Mouse (Mus musculus): ENCODE measurements around the gene H2-DMa. TPM values are rescaled to one million over a fixed set of nuclear protein-coding genes. Genes with fewer than 3 reads are reported as not detected.

H2-DMa gene
- total RNA-seq, 1 experiment from 2014 or later = 8.0 TPM

- no peak for DNase-seq
Observed at GRCm38 (mm10) chr17:34102831-34103230, 16.5 kb upstream of the H2-DMa start.

DNA sequence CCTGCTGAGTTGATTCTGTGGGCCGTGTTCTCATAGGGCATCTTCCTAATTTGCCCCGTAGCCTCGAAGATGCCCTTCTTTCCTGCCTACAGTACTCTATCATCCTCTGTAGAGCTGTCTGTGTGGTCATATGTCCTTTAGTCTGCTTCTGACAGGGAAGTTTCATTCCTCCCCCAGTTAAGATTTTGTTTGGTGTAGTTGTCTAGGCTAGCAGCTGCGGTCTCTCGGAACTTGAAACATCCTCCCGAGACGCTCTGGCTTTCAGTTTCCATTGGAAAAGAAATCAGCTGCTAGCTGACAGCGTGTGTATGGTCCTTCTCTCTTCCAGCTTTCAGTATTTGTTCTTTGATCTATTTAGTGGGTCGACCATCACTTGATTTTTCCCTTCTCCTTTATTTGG is 14.5 kb upstream of the H2-DMa start:
- DNase-seq = no peak

GRCm38 (mm10) chr17:34106555-34106954 is 12.8 kb upstream of the H2-DMa start:
- DNase-seq = no peak

DNA sequence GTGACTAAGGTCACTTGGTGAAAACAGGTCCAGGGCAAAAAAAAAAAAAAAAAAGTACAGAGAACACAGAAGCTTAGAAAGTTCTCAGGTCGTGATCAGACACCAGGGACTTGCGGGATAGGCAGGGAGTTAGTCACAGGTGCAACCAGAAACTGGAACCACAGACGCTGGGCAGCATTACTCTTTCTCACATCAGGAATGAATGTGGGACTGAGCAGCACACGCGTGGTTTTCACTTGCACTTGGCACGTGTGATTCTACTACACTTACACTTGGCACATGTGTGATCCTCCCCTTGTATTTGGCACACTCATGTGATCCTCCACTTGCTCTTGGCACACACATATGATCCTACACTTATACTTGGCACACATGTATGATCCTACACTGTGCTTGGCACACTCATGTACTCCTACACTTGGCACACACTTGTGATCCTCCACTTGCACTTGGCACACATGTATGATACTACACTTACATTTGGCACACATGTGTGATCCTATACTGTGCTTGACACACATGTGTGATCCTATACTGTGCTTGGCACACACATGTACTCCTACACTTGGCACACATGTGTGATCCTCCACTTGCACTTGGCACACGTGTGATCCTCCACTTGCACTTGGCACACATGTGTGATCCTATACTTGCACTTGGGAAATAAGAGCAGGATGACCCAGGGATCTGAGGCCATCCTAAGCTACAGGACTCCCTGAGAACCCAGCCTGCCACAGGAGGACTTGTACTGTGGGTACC is 12.1 kb upstream of the H2-DMa start:
- DNase-seq = no peak

DNA sequence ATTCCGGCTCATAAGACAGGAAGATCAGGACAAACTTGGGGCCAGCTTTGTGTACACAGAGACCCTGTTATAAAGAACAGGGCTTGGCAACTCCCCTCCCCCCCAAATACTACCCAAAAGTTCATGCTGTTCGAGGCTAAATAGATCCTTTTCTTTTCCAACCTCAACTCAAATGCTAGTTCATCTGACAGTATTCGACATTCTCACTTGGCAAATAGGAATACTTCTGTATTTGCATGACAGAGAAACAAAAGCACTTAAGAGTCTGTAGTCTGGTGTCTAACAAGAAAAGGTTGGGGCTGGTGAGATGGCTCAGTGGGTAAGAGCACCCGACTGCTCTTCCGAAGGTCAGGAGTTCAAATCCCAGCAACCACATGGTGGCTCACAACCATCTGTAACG is 10.9 kb upstream of the H2-DMa start:
- no peak for DNase-seq

- DNase-seq = no peak
Observed at GRCm38 (mm10) chr17:34109038-34109805, 10.1 kb upstream of the H2-DMa start.

- no peak for DNase-seq
Observed at GRCm38 (mm10) chr17:34109806-34110195, 9.5 kb upstream of the H2-DMa start.

GRCm38 (mm10) chr17:34110309-34110708 is 9.0 kb upstream of the H2-DMa start:
- no peak for DNase-seq

DNA sequence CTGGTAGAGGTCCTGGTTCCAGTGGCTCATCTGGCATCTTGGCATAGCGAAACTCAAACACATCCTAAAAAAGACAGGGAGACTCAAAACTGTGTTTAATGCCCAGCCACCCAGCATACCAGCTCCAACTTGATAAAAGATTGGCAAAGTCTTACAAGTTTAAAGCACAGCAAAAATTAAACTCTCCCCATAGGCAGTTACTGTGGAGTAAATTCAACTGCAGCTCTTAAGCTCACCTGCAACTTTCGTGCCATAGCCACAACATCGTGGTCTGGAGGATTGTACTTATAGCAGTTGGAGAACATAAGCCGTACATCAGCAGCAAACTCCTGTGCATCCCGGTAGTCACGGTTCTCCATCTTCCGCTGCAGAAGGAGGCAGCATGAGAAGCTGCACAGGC is 5.2 kb upstream of the H2-DMa start:
- DNase-seq = no peak

DNA sequence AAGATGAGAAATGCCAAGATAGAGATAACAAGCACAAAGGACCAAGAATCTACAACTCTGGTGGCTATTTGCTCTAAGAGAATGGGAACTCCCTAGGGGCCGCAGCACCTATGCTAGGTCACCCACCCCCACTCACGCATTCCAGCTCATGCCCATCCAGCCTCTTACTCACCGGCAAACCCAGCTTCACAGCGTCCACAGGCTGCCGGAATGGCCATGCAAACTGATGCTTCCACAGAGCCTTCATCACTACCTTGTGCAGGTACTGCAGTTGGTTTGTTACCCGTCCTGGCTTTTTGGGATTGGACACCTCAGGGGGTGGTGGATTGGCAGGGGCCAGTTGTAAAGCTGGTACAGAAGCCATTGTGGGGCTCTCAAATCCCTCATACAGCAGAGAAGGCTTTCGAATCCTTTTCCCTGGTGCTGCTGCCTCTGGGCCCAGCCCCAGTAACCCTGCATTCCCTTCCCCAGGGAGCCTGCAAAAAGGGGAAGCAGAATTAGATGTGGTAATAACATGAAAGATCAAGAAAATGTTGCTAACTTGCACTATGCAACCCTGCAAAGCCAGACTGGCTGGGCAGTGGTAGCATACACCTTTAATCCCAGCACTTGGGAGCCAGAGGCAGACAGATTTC is 2.5 kb upstream of the H2-DMa start:
- DNase-seq = no peak

DNA sequence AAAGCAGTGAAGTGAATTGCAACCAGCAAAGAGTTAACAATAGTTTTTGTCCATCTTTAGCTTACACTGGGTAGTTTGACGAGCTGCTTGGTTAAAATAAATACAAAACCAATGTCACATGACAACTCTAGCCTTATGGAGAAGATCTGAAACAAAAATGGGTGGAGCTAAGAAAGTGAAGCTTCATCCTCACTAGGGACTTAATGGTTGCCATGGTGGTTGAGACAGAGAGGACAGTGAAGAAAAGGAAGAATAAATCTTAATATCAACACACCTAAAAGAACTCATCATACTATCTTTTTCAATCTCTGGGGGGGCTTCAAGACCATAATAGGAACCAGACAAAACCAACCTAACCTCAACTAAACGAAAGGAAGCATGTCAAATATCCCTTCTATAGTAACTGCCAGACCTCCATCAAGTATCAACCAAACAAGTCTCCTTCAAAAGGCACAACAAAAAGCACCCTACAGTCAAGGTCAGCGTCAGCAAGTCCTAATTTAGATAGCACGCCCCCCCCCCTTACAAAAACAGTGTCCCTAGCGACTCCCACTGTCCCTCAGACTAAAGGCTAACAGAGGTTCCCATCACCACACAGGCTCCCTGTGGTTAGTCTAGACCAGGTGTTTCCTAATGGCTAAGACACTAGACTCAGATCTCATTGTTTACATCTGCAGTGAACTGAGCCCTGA is 1.8 kb upstream of the H2-DMa start:
- DNase-seq = no peak

GRCm38 (mm10) chr17:34118113-34118872 is 1.0 kb upstream of the H2-DMa start:
- peak; percentile 65 for DNase-seq

DNA sequence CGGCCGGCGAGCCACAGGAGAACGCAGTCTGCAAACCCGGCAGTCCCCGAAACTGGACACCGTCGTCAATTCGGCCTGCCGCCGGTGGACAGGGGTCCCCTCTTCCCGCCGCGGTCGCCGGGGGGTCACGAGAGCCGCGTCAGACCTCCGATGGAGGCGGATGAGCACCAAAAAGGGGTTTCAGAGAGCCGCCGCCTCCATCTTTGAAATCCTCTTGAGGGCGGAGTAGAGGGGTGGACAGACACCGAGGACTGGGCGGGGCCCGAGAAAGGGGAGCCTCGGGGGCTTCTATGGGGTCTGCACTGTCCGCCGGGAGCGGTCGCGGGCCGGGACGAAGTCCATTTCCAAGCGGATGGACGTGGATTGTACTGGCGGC is 480 bp upstream of the H2-DMa start:
- DNase-seq = no peak

- peak; percentile 96 for DNase-seq
Observed at GRCm38 (mm10) chr17:34120180-34120723, 911 bp downstream of the H2-DMa start.

DNA sequence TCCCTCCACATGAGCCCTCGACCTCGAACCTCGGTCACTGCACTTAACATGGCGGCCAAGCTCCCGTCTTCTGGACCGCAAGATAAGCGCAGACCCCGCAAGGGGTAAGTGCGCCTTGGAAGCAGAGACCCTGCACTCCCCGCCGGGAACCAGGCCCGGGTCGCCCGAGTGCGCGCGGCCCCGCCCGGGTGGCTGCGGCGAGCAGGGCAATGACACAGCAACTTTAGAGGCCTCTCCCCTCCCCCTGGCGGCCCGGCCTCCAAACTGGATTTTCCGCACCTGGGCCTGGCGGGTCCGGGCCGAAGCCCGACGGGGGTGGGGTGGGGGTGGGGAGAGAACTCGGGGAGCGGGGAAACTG is 1.5 kb downstream of the H2-DMa start:
- peak; percentile 91 for DNase-seq

- peak; percentile 95 for DNase-seq
Observed at GRCm38 (mm10) chr17:34121172-34121878, 2.0 kb downstream of the H2-DMa start.

DNA sequence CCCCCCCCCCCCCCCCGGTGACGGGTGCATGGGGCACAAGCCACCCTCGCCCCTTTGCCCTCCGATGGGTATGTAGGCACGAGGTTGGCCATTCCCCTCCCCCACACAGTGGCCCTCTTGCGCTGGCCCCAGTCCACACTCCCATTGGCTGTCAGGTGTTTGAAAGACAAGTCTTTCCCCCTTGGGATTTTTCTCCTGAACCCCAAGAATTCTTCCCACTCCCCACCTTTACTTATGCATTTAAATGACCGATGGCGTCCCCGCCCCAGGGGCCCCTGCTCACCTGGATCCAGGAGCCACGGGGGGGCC is 2.5 kb downstream of the H2-DMa start:
- DNase-seq = peak; percentile 84

GRCm38 (mm10) chr17:34122188-34122984 is 3.0 kb downstream of the H2-DMa start, which contains the start of gene Brd2:
Brd2 (minus strand) TSS chr17:34122634.
- DNase-seq = peak; percentile 99

DNA sequence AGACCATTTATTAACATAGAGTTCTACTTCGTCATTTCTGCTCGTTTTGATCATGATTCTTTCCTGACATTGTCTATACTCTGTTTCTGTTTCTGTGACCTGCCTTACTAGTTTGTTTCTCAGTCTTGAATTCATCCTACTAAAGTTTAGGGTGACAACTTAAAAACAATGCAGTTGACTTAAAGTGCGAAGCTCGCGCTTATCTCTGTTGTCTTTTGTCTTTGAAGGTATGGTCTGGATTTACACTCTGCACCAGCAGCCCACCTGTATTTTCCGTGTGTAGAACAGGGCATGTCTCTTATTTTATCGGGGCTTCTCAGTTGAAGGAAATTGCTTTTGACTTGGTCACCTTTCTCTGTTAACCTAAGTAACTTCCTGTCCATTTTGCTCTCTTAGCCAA is 3.8 kb downstream of the H2-DMa start:
- no peak for DNase-seq

- DNase-seq = no peak
Observed at GRCm38 (mm10) chr17:34123518-34123917, 4.2 kb downstream of the H2-DMa start.

All from adrenal gland, postnatal 14 days (tissue).